Mouse (Mus musculus): ENCODE measurements at regions not wholly inside any gene's neighbourhood (a gene's known extent, or its start where the extent isn't known, plus 50 kb on each side); places are given as distances from the start of the nearest gene placed in this dataset.

GRCm38 (mm10) chr8:54418035-54418434, 111.3 kb upstream of the Asb5 start:
- TF ChIP-seq USF1 (IDR thresholded peaks at IDR 0.05; ENCODE audit: low read depth, low read length) (no peak), CTCF (conservative IDR thresholded peaks at IDR 0.05 in 1 of 2, IDR thresholded peaks at IDR 0.05 in 1 of 2; ENCODE audit: low read depth in 2 of 2, low read length in 2 of 2) (no peak), JUN (IDR thresholded peaks at IDR 0.05; ENCODE audit: insufficient read depth, low read depth, low read length) (no peak), ZC3H11A (IDR thresholded peaks at IDR 0.05; ENCODE audit: low read depth, low read length) (no peak), POLR2A (IDR thresholded peaks at IDR 0.05; ENCODE audit: low read depth, low read length) (no peak), MEF2A (IDR thresholded peaks at IDR 0.05; ENCODE audit: borderline replicate concordance, low read depth, low read length) (no peak), MAFK (IDR thresholded peaks at IDR 0.05; ENCODE audit: insufficient replicate concordance, low read length) (no peak)
